Mouse (Mus musculus): Measurements from ENCODE around the gene Filip1l. TPM values are rescaled to one million over a fixed set of nuclear protein-coding genes. Genes with fewer than 3 reads are reported as not detected.

Gene Filip1l
- polyA plus RNA-seq, 1 experiment from 2014 or later, result 3.0 TPM

DNA sequence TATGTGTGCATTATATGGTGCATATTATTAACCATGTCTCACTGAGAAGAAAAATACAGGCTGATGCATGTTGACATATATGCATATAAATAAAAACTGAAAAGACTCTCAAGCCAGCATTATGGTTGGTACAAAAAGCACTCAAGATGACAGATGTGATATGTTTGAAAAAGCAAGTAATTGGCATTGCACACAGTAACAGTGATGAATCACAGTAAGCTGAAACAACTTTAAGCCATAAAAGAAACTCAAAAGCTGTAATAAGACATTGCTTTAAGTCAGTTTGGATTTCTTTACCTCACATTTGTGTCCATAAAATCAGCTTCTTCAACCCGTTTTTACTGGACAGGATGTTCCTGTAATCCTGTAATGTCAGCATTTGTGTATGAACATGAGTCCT lies 211.9 kb downstream of the Filip1l start:
- no peak overlapping the region for H3K27ac ChIP-seq (replicated peaks; ENCODE audit: low read depth, low read length)
- H3K4me2 ChIP-seq (ENCODE audit: low read length), result no peak overlapping the region
- H3K4me3 ChIP-seq (replicated peaks; ENCODE audit: low read depth, low read length), result no peak overlapping the region
- H3K9ac ChIP-seq (replicated peaks; ENCODE audit: low read length), result no peak overlapping the region
- 72% methylated on average over 1 of the region's 1 CpGs for WGBS
- H3K4me1 ChIP-seq (ENCODE audit: control insufficient read depth, insufficient read depth, low read length), result no peaks in the 10 kb centered on the region
- ATAC-seq (ENCODE audit: low FRiP score, low TSS enrichment) (no peak), DNase-seq (no peak)
- H3K36me3 ChIP-seq (ENCODE audit: control insufficient read depth, insufficient read depth, low read length), result no peaks in the 10 kb centered on the region
- H3K9me3 ChIP-seq (ENCODE audit: control insufficient read depth, low read length), result no peaks in the 10 kb centered on the region
- H3K27me3 ChIP-seq (ENCODE audit: control insufficient read depth, insufficient read depth, low read length), result no peaks in the 10 kb centered on the region

DNA sequence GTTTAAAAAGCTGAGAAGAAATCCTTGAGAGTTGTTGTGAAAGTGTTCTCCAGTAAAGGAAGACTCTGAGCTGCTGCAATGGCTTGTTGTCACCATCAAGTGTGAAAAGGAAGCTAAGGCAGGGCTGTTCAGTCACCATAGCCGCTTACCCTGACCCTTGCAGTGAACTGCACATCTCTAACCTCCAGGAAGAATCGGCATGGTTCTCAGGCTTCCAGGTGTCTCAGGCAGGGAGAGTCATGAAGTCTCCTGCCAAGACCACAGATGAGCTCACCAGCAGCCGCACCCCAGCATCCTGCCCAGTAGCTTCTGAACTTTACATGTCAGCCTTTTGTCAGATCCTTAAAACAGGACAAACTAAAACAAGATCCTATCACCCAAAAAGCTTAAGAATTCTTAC lies 213.3 kb downstream of the Filip1l start:
- WGBS, result 96% methylated on average over 3 of the region's 3 CpGs
- no peak for DNase-seq
- H3K4me3 ChIP-seq (replicated peaks; ENCODE audit: low read depth, low read length), result no peak overlapping the region

DNA sequence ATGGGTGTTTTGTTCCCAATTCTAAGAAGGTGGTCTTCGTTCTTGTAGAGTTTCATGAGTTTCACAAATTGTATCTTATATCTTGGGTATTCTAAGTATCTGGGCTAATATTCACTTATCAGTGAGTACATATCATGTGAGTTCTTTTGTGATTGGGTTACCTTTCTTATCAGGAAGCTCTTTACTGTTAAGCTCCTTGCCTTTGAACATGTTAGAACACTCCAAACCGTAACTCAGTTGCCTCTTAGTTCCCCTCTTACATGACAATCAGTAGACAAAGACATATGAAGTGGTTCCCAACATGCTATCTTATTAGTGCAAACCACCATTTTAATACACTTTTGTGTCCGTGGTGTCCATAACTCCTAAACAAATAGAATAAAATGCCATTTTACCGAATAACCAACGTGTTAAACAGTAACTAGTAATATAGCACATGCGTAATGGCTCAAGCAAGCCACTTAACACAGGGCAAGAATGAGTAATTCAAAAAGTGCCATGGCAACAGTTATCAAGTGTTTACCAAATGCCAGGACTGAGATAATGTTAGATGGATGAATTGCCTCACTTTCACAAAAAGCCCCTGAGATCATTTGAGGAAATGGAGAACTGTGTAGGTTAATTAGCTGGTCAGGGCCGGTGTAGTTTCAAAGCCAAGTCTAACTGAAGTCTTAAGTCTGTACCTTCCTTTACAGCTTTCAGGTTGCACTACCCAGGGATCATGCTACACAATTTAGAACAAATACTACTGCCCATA lies 215.9 kb downstream of the Filip1l start:
- Histone ChIP-seq H3K36me3 (ENCODE audit: control insufficient read depth, insufficient read depth, low read length) (no peaks in the 10 kb centered on the region), H3K27ac (replicated peaks; ENCODE audit: low read depth, low read length) (no peak overlapping the region), H3K4me1 (ENCODE audit: control insufficient read depth, insufficient read depth, low read length) (no peaks in the 10 kb centered on the region), H3K4me2 (ENCODE audit: low read length) (no peak overlapping the region), H3K9ac (replicated peaks; ENCODE audit: low read length) (no peak overlapping the region), H3K4me3 (replicated peaks; ENCODE audit: low read depth, low read length) (no peak overlapping the region), H3K9me3 (ENCODE audit: control insufficient read depth, low read length) (no peaks in the 10 kb centered on the region), H3K27me3 (ENCODE audit: control insufficient read depth, insufficient read depth, low read length) (no peaks in the 10 kb centered on the region)
- DNase-seq (no peak), ATAC-seq (ENCODE audit: low FRiP score, low TSS enrichment) (no peak)
- 96% methylated on average over 7 of the region's 7 CpGs for WGBS

More for the DNA sequence above, 213.3 kb downstream of the Filip1l start:
- H3K27me3 ChIP-seq (ENCODE audit: control insufficient read depth, insufficient read depth, low read length), result no peaks in the 10 kb centered on the region
- no peaks in the 10 kb centered on the region for H3K4me1 ChIP-seq (ENCODE audit: control insufficient read depth, insufficient read depth, low read length)
- no peak overlapping the region for H3K4me2 ChIP-seq (ENCODE audit: low read length)
- H3K9ac ChIP-seq (replicated peaks; ENCODE audit: low read length), result no peak overlapping the region
- no peaks in the 10 kb centered on the region for H3K36me3 ChIP-seq (ENCODE audit: control insufficient read depth, insufficient read depth, low read length)
- no peak for ATAC-seq (ENCODE audit: low FRiP score, low TSS enrichment)
- no peak overlapping the region for H3K27ac ChIP-seq (replicated peaks; ENCODE audit: low read depth, low read length)
- H3K9me3 ChIP-seq (ENCODE audit: control insufficient read depth, low read length), result no peaks in the 10 kb centered on the region

DNA sequence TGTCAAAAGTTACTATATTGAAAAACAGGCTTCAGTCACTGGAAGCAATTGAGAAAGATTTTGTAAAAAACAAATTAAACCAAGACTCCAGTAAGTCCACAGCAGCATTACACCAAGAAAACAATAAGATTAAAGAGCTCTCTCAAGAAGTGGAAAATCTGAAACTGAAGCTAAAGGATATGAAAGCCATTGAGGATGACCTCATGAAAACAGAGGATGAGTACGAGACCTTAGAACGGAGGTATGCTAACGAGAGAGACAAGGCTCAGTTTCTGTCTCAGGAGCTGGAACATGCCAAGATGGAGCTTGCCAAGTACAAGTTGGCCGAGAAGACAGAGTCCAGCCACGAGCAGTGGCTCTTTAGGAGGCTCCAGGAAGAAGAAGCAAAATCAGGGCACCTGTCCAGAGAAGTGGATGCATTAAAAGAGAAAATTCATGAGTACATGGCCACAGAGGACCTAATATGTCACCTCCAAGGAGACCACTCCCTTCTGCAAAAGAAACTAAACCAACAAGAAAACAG lies 218.0 kb downstream of the Filip1l start:
- Histone ChIP-seq H3K4me3 (replicated peaks; ENCODE audit: low read depth, low read length) (no peak overlapping the region), H3K36me3 (ENCODE audit: control insufficient read depth, insufficient read depth, low read length) (no peaks in the 10 kb centered on the region), H3K4me1 (ENCODE audit: control insufficient read depth, insufficient read depth, low read length) (no peaks in the 10 kb centered on the region), H3K27me3 (ENCODE audit: control insufficient read depth, insufficient read depth, low read length) (no peaks in the 10 kb centered on the region), H3K27ac (replicated peaks; ENCODE audit: low read depth, low read length) (no peak overlapping the region), H3K9me3 (ENCODE audit: control insufficient read depth, low read length) (no peaks in the 10 kb centered on the region), H3K4me2 (ENCODE audit: low read length) (no peak overlapping the region), H3K9ac (replicated peaks; ENCODE audit: low read length) (no peak overlapping the region)
- 92% methylated on average over 5 of the region's 5 CpGs for WGBS
- ATAC-seq (ENCODE audit: low FRiP score, low TSS enrichment) (no peak), DNase-seq (no peak)

DNA sequence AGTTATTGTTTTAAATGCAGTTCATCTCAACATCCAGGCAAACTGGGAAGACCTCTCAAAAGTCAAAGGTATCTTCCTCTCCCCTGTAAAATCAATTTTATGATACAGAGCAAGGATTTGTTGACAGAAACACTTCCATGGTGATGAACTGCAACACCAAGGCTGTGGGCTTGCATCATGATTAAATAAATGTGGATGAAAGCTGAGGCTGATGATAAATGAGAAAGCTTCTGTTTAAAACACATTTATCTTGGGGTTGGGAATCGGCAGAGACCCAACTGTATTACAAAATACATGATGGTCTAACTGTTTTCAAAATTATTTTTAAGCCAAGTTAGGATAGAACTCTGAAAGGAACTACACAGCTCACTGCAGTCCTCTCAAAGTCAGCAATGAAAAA lies 220.9 kb downstream of the Filip1l start:
- Histone ChIP-seq H3K27me3 (ENCODE audit: control insufficient read depth, insufficient read depth, low read length) (no peaks in the 10 kb centered on the region), H3K36me3 (ENCODE audit: control insufficient read depth, insufficient read depth, low read length) (no peaks in the 10 kb centered on the region), H3K9ac (replicated peaks; ENCODE audit: low read length) (no peak overlapping the region), H3K27ac (replicated peaks; ENCODE audit: low read depth, low read length) (no peak overlapping the region), H3K4me1 (ENCODE audit: control insufficient read depth, insufficient read depth, low read length) (no peaks in the 10 kb centered on the region), H3K4me3 (replicated peaks; ENCODE audit: low read depth, low read length) (no peak overlapping the region), H3K4me2 (ENCODE audit: low read length) (no peak overlapping the region), H3K9me3 (ENCODE audit: control insufficient read depth, low read length) (no peaks in the 10 kb centered on the region)
- DNase-seq (no peak), ATAC-seq (ENCODE audit: low FRiP score, low TSS enrichment) (no peak)
- 98% methylated on average over 1 of the region's 1 CpGs for WGBS

DNA sequence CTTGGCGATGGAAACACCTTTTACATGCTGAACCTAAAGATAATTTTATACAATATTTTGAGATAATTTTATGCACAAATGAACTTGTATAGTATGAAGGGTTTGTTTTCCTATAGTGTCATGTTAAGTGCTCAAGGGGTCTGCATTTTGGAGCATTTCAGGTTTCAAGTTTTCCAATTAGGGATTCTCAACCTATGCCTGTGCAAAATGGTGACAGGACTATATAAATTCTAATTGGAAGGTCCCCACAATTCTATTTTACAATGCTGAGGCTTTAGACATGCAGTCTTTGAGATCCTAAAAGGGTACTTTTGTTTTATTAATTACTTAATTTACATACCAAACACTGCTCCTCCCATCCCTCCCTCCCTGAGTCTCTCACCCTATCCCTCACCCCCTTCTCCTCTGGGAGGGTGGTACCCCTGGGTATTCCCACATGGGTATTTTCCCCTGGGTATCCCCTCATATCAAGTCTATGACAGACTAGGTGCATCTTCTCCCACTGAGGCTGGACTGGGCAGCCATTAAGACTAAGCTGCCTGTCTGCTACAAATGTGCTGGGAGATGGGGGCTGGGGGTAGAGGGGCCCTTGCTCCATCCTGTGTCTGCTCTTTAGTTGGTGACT lies 223.0 kb downstream of the Filip1l start:
- no peak overlapping the region for H3K27ac ChIP-seq (replicated peaks; ENCODE audit: low read depth, low read length)
- ATAC-seq (ENCODE audit: low FRiP score, low TSS enrichment) (no peak), DNase-seq (no peak)
- no peak overlapping the region for H3K4me2 ChIP-seq (ENCODE audit: low read length)
- H3K27me3 ChIP-seq (ENCODE audit: control insufficient read depth, insufficient read depth, low read length), result no peaks in the 10 kb centered on the region
- 95% methylated on average over 1 of the region's 1 CpGs for WGBS
- H3K9me3 ChIP-seq (ENCODE audit: control insufficient read depth, low read length), result no peaks in the 10 kb centered on the region
- no peak overlapping the region for H3K4me3 ChIP-seq (replicated peaks; ENCODE audit: low read depth, low read length)
- H3K4me1 ChIP-seq (ENCODE audit: control insufficient read depth, insufficient read depth, low read length), result no peaks in the 10 kb centered on the region
- H3K36me3 ChIP-seq (ENCODE audit: control insufficient read depth, insufficient read depth, low read length), result no peaks in the 10 kb centered on the region
- H3K9ac ChIP-seq (replicated peaks; ENCODE audit: low read length), result no peak overlapping the region

DNA sequence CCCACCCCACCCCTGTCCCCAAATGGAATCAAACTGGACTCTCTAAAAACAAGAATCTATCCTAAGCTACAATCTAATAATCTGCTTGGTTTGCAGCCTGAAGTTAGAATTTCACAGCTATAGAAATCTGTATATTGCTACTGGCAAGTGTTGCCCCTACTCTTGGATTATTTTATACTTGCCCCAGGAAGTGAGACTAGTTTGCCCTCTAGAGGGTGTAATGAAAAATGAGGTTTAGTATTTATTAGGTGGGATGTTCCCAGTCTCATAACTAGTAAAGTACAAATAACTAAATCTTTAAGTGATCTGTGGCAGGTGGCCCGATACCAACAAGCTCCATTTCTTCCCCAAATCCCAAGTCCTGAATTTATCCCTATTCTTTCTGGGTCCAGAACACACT lies 224.6 kb downstream of the Filip1l start:
- no peak overlapping the region for H3K27ac ChIP-seq (replicated peaks; ENCODE audit: low read depth, low read length)
- no peaks in the 10 kb centered on the region for H3K4me1 ChIP-seq (ENCODE audit: control insufficient read depth, insufficient read depth, low read length)
- no peaks in the 10 kb centered on the region for H3K36me3 ChIP-seq (ENCODE audit: control insufficient read depth, insufficient read depth, low read length)
- H3K27me3 ChIP-seq (ENCODE audit: control insufficient read depth, insufficient read depth, low read length), result no peaks in the 10 kb centered on the region
- ATAC-seq (ENCODE audit: low FRiP score, low TSS enrichment) (no peak), DNase-seq (no peak)
- WGBS, result 93% methylated on average over 1 of the region's 1 CpGs
- H3K4me3 ChIP-seq (replicated peaks; ENCODE audit: low read depth, low read length), result no peak overlapping the region
- no peaks in the 10 kb centered on the region for H3K9me3 ChIP-seq (ENCODE audit: control insufficient read depth, low read length)
- no peak overlapping the region for H3K4me2 ChIP-seq (ENCODE audit: low read length)
- H3K9ac ChIP-seq (replicated peaks; ENCODE audit: low read length), result no peak overlapping the region

DNA sequence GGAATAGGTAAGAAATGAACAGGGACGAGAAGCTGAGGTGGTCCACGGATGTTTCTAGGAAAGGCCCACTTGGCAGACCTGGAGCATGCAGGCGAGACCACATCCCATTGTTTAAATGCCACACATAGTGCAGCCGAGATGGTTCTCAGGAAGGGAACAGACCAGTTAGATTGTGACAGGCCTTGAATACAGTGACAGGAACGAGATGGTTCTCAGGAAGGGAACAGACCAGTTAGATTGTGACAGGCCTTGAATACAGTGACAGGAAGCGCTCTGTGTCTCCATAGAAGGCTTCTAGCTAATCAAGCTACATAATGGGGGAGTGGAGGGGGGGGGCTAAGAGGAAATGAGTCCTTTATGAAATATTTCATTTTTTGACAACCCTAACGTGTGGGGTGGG lies 227.1 kb downstream of the Filip1l start:
- WGBS, result 75% methylated on average over 7 of the region's 7 CpGs
- Histone ChIP-seq H3K9ac (replicated peaks; ENCODE audit: low read length) (no peak overlapping the region), H3K27ac (replicated peaks; ENCODE audit: low read depth, low read length) (no peak overlapping the region), H3K4me2 (ENCODE audit: low read length) (no peak overlapping the region), H3K9me3 (ENCODE audit: control insufficient read depth, low read length) (no peaks in the 10 kb centered on the region), H3K4me1 (ENCODE audit: control insufficient read depth, insufficient read depth, low read length) (no peaks in the 10 kb centered on the region), H3K27me3 (ENCODE audit: control insufficient read depth, insufficient read depth, low read length) (no peaks in the 10 kb centered on the region), H3K36me3 (ENCODE audit: control insufficient read depth, insufficient read depth, low read length) (no peaks in the 10 kb centered on the region), H3K4me3 (replicated peaks; ENCODE audit: low read depth, low read length) (no peak overlapping the region)
- DNase-seq (no peak), ATAC-seq (ENCODE audit: low FRiP score, low TSS enrichment) (no peak)

DNA sequence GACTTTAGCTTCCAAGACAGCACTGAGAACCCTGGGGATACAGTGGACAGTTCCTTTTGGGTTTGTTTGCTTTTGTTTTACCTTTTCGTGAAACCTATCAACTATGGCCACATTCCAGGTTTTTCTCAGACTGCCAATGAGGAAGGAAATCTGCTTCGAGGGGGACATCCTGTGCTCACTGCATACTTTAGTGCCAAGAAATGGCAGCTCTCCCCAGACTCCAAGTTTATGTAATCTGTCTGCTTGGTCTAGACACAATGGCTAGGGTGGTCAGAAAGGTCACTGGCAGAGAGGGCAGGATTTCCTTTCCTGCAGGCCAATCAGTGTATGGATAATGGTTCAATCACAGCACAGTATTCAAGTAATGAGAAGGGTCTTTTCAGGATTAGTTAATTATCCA lies 229.1 kb downstream of the Filip1l start:
- H3K4me2 ChIP-seq (ENCODE audit: low read length), result no peak overlapping the region
- no peaks in the 10 kb centered on the region for H3K4me1 ChIP-seq (ENCODE audit: control insufficient read depth, insufficient read depth, low read length)
- H3K36me3 ChIP-seq (ENCODE audit: control insufficient read depth, insufficient read depth, low read length), result no peaks in the 10 kb centered on the region
- H3K4me3 ChIP-seq (replicated peaks; ENCODE audit: low read depth, low read length), result no peak overlapping the region
- H3K27ac ChIP-seq (replicated peaks; ENCODE audit: low read depth, low read length), result no peak overlapping the region
- H3K9me3 ChIP-seq (ENCODE audit: control insufficient read depth, low read length), result no peaks in the 10 kb centered on the region
- WGBS, result 94% methylated on average over 2 of the region's 2 CpGs
- ATAC-seq (ENCODE audit: low FRiP score, low TSS enrichment) (no peak), DNase-seq (no peak)
- H3K9ac ChIP-seq (replicated peaks; ENCODE audit: low read length), result no peak overlapping the region
- H3K27me3 ChIP-seq (ENCODE audit: control insufficient read depth, insufficient read depth, low read length), result no peaks in the 10 kb centered on the region
